Mouse (Mus musculus) yolk sac, embryonic 10.5 days (tissue): ENCODE data around the gene Cers1.

ENCODE experiments used
- DNase-seq: peaks from one replicate; pipeline ENCODE4 v3.0.0-alpha.2; 2017; ENCODE audit warnings: low spot score

The Cers1 gene

GRCm38 (mm10) chr8:70316511-70317504 lies 1.2 kb downstream of the Cers1 start:
- DNase-seq: no peak

- DNase-seq: no peak
Observed at GRCm38 (mm10) chr8:70317872-70318271, 2.3 kb downstream of the Cers1 start.

GRCm38 (mm10) chr8:70323716-70324115 lies 8.1 kb downstream of the Cers1 start:
- no peak for DNase-seq

- no peak for DNase-seq
Observed at GRCm38 (mm10) chr8:70327512-70327911, 11.9 kb downstream of the Cers1 start.

GRCm38 (mm10) chr8:70329124-70329834 lies 13.7 kb downstream of the Cers1 start, which contains the start of gene Gdf1:
Gene Gdf1, plus strand, starts transcription at chr8:70329817.
- DNase-seq: peak; percentile 42

- DNase-seq: peak; percentile 28
Observed at GRCm38 (mm10) chr8:70329835-70330740, 14.5 kb downstream of the Cers1 start.

- DNase-seq: peak; percentile 34
Observed at GRCm38 (mm10) chr8:70330741-70331364, 15.3 kb downstream of the Cers1 start.

- DNase-seq: no peak
Observed at GRCm38 (mm10) chr8:70331526-70331925, 16.0 kb downstream of the Cers1 start.

GRCm38 (mm10) chr8:70332070-70332877 lies 16.7 kb downstream of the Cers1 start:
- no peak for DNase-seq

GRCm38 (mm10) chr8:70332878-70333202 lies 17.3 kb downstream of the Cers1 start:
- no peak for DNase-seq

- no peak for DNase-seq
Observed at GRCm38 (mm10) chr8:70338931-70339330, 23.4 kb downstream of the Cers1 start.

GRCm38 (mm10) chr8:70340659-70341058 lies 25.1 kb downstream of the Cers1 start:
- DNase-seq: no peak

GRCm38 (mm10) chr8:70342007-70342406 lies 26.4 kb downstream of the Cers1 start:
- DNase-seq: no peak

- no peak for DNase-seq
Observed at GRCm38 (mm10) chr8:70343076-70343475, 27.5 kb downstream of the Cers1 start.

GRCm38 (mm10) chr8:70343696-70344095 lies 28.1 kb downstream of the Cers1 start:
- no peak for DNase-seq

- no peak for DNase-seq
Observed at GRCm38 (mm10) chr8:70344279-70344678, 28.7 kb downstream of the Cers1 start.

GRCm38 (mm10) chr8:70347443-70347842 lies 31.9 kb downstream of the Cers1 start:
- no peak for DNase-seq

GRCm38 (mm10) chr8:70347860-70348420 lies 32.4 kb downstream of the Cers1 start:
- DNase-seq: no peak

- no peak for DNase-seq
Observed at GRCm38 (mm10) chr8:70351035-70351999, 35.7 kb downstream of the Cers1 start.
